ENCODE assay signal across 25 mouse cellular contexts in genomic region chr13:114639531-114639930, GRCm38 (mm10).
DNase-seq lines count a peak whose midpoint lies in the region; ATAC-seq and TF ChIP-seq lines count a peak whose summit lies in the region.
"Had no signal": no experiment of that assay in that cellular context is flagged by ENCODE, and none has a peak within 500 bp of the region (broad histone marks: within the 10 kb centered on the region; RNA-seq: fewer than 3 reads in every experiment).

No protein-coding gene starts in this region.

- H3K27me3 ChIP-seq in kidney, adult 2 months (replicated peaks; ENCODE audit: control insufficient read depth, insufficient read depth, low read length) = no peaks in the 10 kb centered on the region
- H3K27me3 ChIP-seq in lung, embryonic 14.5 days (ENCODE audit: insufficient read depth, low read length) = no peaks in the 10 kb centered on the region
- no peaks in the 10 kb centered on the region for H3K27me3 ChIP-seq in midbrain, embryonic 14.5 days (ENCODE audit: control insufficient read depth, insufficient read depth, low read length)
- H3K27me3 ChIP-seq: embryonic facial prominence, embryonic 12.5 days; embryonic facial prominence, embryonic 15.5 days; forebrain, embryonic 12.5 days; forebrain, embryonic 15.5 days had no signal

- no peak for TF ChIP-seq POLR2A in kidney, adult 2 months (IDR thresholded peaks at IDR 0.05; ENCODE audit: low read depth, low read length)

- no peak overlapping the region for H3K4me3 ChIP-seq in kidney, adult 2 months (ENCODE audit: insufficient read depth, low read depth, low read length)
- no peak overlapping the region for H3K4me3 ChIP-seq in lung, embryonic 14.5 days (ENCODE audit: low read depth, low read length)
- no peak overlapping the region for H3K4me3 ChIP-seq in midbrain, embryonic 14.5 days (replicated peaks; ENCODE audit: low read depth, low read length)
- H3K4me3 ChIP-seq: embryonic facial prominence, embryonic 12.5 days; embryonic facial prominence, embryonic 15.5 days; erythroblast, embryonic 14.5 days; forebrain, embryonic 10.5 days; forebrain, embryonic 12.5 days; forebrain, embryonic 15.5 days had no signal

- H3K9me3 ChIP-seq in lung, embryonic 14.5 days (ENCODE audit: low read depth, low read length) = no peaks in the 10 kb centered on the region
- no peaks in the 10 kb centered on the region for H3K9me3 ChIP-seq in midbrain, embryonic 14.5 days (ENCODE audit: control insufficient read depth, low read length)
- H3K9me3 ChIP-seq: embryonic facial prominence, embryonic 12.5 days; embryonic facial prominence, embryonic 15.5 days; forebrain, embryonic 10.5 days; forebrain, embryonic 12.5 days; forebrain, embryonic 15.5 days had no signal

- peak; percentile 11 for DNase-seq in kidney, adult 2 months
- DNase-seq in kidney, postnatal 25 days = no peak
- peak; percentile 37 for DNase-seq in lung, embryonic 14.5 days
- no peak for DNase-seq in lung, postnatal 4 days
- DNase-seq in 3T3-L1 (ENCODE audit: low read depth, low spot score) (peak; percentile 65), NIH3T3 (ENCODE audit: low read depth) (peak; percentile 54)
- DNase-seq in midbrain, embryonic 14.5 days = no peak
- no peak for DNase-seq in natural killer cell, adult 2 months (ENCODE audit: low spot score in 2 of 2)
- DNase-seq: adrenal gland, adult 2 months; adrenal gland, postnatal 10 days; adrenal gland, postnatal 25 days; cerebellum, adult 11 months; cerebellum, adult 18-20 months; cerebellum, adult 8-10 months; cerebellum, adult 9-11 months; cerebellum, postnatal 14 days; cerebellum, postnatal 36 days; embryo, embryonic 11 days; forebrain, postnatal 0 days had no signal

- H3K27ac ChIP-seq in kidney, adult 2 months (ENCODE audit: insufficient read depth, low read depth, low read length) = no peak overlapping the region
- H3K27ac ChIP-seq in lung, embryonic 14.5 days (ENCODE audit: low read depth) = no peak overlapping the region
- H3K27ac ChIP-seq in midbrain, embryonic 14.5 days (replicated peaks; ENCODE audit: low read depth, low read length) = no peak overlapping the region
- H3K27ac ChIP-seq: embryonic facial prominence, embryonic 12.5 days; embryonic facial prominence, embryonic 15.5 days; forebrain, embryonic 10.5 days; forebrain, embryonic 12.5 days; forebrain, embryonic 15.5 days had no signal

- no peak for TF ChIP-seq CTCF in kidney, adult 2 months (conservative IDR thresholded peaks at IDR 0.05; ENCODE audit: insufficient read depth, insufficient read length, low read depth, low read length)
- no peak for TF ChIP-seq CTCF in lung, embryonic 14.5 days (IDR thresholded peaks at IDR 0.05; ENCODE audit: low read depth)

- H3K4me1 ChIP-seq in kidney, adult 2 months (ENCODE audit: control insufficient read depth, insufficient read depth, low read length) = no peaks in the 10 kb centered on the region
- no peaks in the 10 kb centered on the region for H3K4me1 ChIP-seq in lung, embryonic 14.5 days (ENCODE audit: insufficient read depth)
- H3K4me1 ChIP-seq in midbrain, embryonic 14.5 days (ENCODE audit: control insufficient read depth, insufficient read depth, low read length) = no peaks in the 10 kb centered on the region
- H3K4me1 ChIP-seq: forebrain, embryonic 15.5 days had no signal

- H3K36me3 ChIP-seq in kidney, adult 2 months (ENCODE audit: control insufficient read depth, insufficient read depth, low read length) = no peaks in the 10 kb centered on the region
- H3K36me3 ChIP-seq in lung, embryonic 14.5 days (ENCODE audit: insufficient read depth) = no peaks in the 10 kb centered on the region
- no peaks in the 10 kb centered on the region for H3K36me3 ChIP-seq in midbrain, embryonic 14.5 days (ENCODE audit: control insufficient read depth, insufficient read depth, low read length)
- H3K36me3 ChIP-seq: embryonic facial prominence, embryonic 12.5 days; embryonic facial prominence, embryonic 15.5 days; forebrain, embryonic 10.5 days; forebrain, embryonic 12.5 days; forebrain, embryonic 15.5 days had no signal

- no peak overlapping the region for H3K4me2 ChIP-seq in lung, embryonic 14.5 days
- no peak overlapping the region for H3K4me2 ChIP-seq in midbrain, embryonic 14.5 days (ENCODE audit: low read length)
- H3K4me2 ChIP-seq: embryonic facial prominence, embryonic 12.5 days; embryonic facial prominence, embryonic 15.5 days; forebrain, embryonic 12.5 days; forebrain, embryonic 15.5 days had no signal

- H3K9ac ChIP-seq in lung, embryonic 14.5 days = no peak overlapping the region
- no peak overlapping the region for H3K9ac ChIP-seq in midbrain, embryonic 14.5 days (replicated peaks; ENCODE audit: low read length)
- H3K9ac ChIP-seq: embryonic facial prominence, embryonic 12.5 days; embryonic facial prominence, embryonic 15.5 days; forebrain, embryonic 12.5 days; forebrain, embryonic 15.5 days; forebrain, postnatal 0 days had no signal

- ATAC-seq in lung, embryonic 14.5 days (ENCODE audit: insufficient read depth) = no peak
- no peak for ATAC-seq in midbrain, embryonic 14.5 days (ENCODE audit: low FRiP score, low TSS enrichment)
- ATAC-seq: forebrain, embryonic 15.5 days; forebrain, postnatal 0 days had no signal

- WGBS in kidney, adult 2 months = 89% methylated on average over 2 of the region's 2 CpGs
- 90% methylated on average over 2 of the region's 2 CpGs for WGBS in lung, embryonic 14.5 days
- 98% methylated on average over 2 of the region's 2 CpGs for WGBS in midbrain, embryonic 14.5 days

Comparison
In these comparisons a context has a peak if more than half of its experiments do, and no peak if none do; other contexts are left out.
1. DNase-seq: peak in kidney, adult 2 months (single experiment), lung, embryonic 14.5 days (single experiment), 3T3-L1 (single experiment) and NIH3T3 (single experiment); none in kidney, postnatal 25 days (0 of 2), lung, postnatal 4 days (0 of 2), midbrain, embryonic 14.5 days (single experiment) and natural killer cell, adult 2 months (0 of 2).